Mouse (Mus musculus): ENCODE measurements at regions not wholly inside any gene's neighbourhood (a gene's known extent, or its start where the extent isn't known, plus 50 kb on each side); places are given as distances from the start of the nearest gene placed in this dataset.

GRCm38 (mm10) chr6:28184781-28185180, 49.8 kb upstream of the Grm8 start:
- DNase-seq (ENCODE audit: low read depth, low spot score): peak; percentile 90

Measured in brain, adult 2 months (tissue).